Mouse (Mus musculus): ENCODE data around the gene Snapc1.

Gene Snapc1

DNA sequence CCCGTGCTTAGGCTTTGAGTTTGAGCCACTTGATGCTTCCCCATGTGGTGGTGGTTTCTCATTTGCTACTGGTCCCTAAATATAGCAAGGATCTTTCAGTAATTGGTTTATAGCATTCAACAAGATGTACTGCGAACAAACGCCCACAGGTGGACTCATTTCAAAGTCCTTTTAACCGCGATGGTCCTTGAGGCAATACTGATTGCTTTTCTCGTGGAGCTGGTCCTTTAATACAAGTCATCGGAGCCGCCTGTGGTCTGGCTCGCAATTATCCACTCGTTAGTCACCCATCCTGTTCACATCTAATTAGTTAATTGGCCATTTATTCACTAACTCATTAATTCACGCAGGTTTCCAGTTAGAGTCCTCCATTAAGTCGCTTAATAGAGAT is 32.6 kb downstream of the Snapc1 start:
- DNase-seq, result no peak

DNA sequence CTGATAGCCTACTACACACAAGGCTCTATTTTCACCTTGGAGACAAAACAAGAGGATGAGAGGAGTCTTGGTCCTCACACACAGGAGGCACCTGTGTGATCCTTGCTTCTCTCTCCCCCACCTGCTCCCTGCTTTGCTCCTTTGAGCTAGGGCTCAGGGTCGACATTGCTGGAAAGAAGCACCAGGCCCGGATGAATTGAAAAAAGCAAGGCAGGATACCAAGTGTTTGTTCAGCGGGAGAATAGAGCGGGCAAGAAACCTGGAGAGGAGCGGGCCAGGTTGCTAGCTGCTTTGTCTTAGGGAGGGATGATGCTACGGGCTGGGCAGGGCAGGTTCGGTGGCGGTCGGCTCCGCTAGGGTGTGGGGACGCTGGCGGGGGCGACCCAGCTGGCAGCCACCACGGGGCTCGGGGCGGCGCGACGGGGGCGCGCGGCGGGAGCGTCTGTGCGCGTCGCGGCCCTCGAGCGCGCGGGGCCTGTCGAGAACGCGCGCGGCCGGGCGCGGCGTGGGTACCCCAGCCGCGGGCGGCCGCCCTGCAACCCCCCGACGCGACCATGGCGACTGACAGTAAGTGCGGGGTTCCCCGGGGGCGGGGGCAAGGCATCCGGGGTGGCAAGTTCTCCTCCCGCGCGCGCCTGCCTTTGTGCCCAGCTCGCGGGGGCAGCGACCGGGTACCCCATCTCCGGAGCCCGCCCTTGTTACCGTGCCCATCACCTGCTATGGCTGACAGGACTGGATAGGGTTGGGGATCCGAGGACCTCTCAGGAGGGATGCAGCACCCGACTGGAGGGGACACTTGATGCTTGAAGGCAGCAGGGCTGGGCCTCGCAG is 33.2 kb downstream of the Snapc1 start, which contains the start of gene Syt16:
Syt16 (plus strand) TSS at position 365 of the 831 bp plus-strand sequence.
- no peak for DNase-seq

DNA sequence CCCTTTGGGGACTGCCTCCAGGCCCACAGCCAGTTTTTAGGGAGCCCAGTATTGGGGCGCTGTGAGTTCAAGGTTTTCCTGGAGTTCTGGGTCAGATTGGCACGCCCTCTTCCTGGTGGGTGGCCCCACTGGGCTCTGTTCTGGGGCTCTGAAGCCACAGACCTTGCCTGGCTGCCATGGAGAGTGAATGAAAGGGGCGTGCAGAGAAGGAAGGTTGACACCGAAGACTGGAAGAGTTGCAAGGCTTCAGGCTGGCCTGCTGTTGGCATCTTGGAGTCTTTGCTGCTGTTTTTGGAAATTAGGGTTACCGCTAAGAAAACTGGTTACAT is 33.8 kb downstream of the Snapc1 start:
- no peak for DNase-seq

DNA sequence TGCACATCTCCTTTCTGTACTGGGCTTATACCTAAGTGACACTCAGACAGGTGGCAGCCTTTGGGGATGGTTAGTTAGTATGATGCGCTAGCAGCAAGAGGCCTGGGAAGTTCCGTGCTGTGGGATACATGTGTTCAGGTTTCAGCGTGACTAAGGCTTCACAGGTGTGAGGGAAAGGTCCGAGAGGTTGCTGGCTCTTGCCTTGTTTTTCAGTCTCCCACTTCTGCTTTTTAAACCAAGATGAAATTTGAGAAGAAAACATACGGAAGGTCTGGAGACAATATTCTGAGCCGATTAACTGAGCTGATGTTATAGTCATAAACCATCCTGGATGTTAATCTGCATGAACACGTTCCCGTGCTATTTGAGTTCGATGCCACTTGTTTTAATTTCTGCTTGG is 38.2 kb downstream of the Snapc1 start:
- DNase-seq, result no peak

DNA sequence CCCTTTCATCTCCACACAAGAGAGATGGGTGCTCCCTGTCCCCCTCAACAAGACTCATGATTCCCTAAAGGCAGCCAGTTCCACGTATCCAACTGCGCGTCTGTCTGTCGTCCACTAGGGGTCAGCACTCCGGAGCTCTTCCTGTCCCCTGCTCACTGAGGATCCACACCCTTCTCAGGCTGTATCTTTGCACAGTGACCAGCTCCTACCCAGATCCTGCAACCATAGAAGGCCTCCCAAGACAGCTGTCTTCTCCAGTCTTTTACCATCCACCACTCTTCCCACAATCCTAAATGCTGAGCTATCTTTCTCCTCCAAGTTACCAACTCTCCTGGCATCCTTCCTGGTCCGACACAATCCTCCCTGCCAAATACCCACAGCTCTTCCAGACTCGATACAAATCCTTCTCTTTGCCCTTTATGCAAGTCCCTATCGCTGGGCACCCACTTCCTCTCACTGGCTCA is 45.2 kb downstream of the Snapc1 start:
- DNase-seq, result peak; percentile 21 to 51

DNA sequence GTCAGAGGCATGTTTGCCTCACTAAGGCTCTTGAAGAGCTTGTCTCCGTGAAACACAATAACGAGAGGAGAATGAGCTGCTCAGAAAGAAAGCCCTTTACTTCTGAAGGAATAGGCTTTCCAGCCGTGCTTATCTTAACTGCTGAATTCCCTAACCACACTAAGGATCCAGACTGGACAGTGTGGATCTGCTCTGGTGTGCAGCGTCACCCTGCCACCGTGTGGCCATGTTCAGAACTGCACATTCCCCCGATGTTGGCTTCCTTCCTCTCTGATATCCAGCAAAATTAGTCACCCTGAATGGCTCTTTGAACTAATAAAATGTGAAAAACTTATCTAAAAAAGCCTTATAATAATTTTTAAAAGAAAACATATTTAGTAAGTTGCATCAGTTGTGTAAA is 49.5 kb downstream of the Snapc1 start:
- DNase-seq, result peak; percentile 76 to 92

DNA sequence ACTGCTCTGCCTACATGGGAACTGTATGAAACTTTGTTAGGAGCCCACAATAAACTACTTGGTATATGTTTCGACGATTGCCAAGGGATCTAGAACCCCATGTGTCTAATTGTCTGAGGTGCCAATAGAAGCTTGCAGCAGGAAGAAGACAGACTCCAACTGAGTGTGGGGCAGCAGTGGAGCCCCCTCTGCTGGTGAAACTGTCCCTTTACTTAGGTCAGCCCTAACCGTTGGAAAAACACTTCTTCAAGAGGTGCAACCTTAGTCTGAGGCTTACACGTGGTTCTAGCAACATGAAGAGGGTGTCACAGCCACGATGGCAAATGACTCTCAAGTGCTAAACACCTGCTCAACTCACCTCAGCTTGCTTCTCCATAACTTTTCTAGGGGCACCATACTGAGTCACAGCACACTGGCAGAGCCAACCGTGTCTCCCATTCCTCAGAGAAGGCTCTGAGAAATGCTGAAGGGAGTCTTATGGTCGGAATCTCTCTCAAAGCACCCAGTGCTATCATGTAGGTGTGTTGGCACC is 50.5 kb downstream of the Snapc1 start:
- peak; percentile 29 to 72 for DNase-seq

DNA sequence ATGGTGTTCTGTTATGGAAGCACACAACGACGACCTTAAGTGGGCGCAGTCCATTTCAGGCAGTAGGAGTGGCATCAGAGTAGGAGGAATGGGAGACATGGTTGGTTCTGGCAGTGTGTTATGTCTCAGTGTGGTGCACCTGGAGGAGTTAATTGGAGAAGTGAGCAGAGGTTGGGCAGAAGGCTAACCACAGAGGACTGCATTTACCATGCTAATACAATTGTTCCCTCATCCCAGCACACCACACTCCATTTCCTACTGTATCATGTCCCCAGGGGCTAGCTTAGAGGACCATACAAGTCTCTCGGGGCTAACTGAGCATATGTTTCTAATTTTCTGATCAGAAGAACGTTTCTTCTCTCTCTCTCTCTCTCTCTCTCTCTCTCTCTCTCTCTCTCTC is 51.2 kb downstream of the Snapc1 start:
- DNase-seq, result no peak

DNA sequence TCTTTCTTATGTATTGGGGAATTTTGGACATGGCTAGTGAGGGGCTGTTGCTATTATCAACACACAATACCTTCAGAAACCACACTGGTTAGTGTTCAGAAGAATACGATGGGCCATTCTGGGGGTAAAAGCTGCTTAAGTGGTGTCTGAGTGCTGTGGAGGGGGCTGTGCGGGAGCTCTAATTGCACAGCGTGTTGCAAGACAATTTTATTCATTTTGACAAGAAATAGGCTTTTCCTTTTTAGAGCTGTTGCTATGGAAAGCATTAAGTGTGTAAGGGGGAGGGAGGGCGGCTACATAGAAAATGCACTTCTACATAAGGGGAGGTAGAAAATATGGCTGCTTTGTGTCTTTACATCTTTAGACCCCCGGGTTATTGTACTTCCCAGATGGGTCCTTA is 59.0 kb downstream of the Snapc1 start:
- DNase-seq, result no peak

DNA sequence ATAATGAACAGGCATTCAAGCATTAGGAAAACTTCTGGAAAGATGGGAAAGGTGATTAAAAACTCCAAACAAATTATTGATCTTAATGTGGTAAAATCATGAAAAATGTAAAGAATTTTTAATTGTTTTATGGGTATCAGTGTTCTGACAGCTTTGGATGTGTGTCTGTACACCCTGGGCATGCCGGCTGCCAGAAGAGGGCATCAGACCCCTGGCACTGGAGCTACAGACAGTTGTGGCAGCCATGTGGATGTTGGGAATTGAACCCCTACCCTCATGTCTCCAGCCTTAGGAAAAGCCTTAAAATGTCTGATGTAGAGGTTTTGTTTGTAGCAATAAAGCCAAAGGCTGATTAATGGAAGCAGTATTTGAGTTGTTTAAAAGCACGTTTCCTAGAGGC is 60.6 kb downstream of the Snapc1 start:
- DNase-seq, result no peak
